Mouse (Mus musculus) frontal cortex, adult 2 months (tissue): ENCODE data around the gene Hopx. TPM values are rescaled to one million over a fixed set of nuclear protein-coding genes. Genes with fewer than 3 reads are reported as not detected.
"Not testable (repeated sequence)": the region's sequence is repeated elsewhere in the genome, so short reads cannot be mapped to it uniquely, and the experiment has no call there.

Experiments
- DNase-seq, 2 experiments: peaks; one replicate each; pipeline ENCODE4 v3.0.0; 2022; ENCODE audit warnings: low spot score in 1 of 2; ENCODE audit errors: extremely low spot score in 1 of 2
- polyA plus RNA-seq: library from polyadenylated mRNA; depleted of rRNA; stranded (reverse); fragments of >200 nt; gene quantifications from 2 replicates; pipeline ENCODE4 v1.2.3, GENCODE M21; 2012

Hopx gene
- polyA plus RNA-seq, 1 experiment, result 105 TPM

- no peak for DNase-seq
Measured at GRCm38 (mm10) chr5:77102522-77103365, 12.2 kb downstream of the Hopx start.

- no peak for DNase-seq
Measured at GRCm38 (mm10) chr5:77100691-77101090, 14.2 kb downstream of the Hopx start.

GRCm38 (mm10) chr5:77099997-77100380 lies 14.9 kb downstream of the Hopx start:
- no peak for DNase-seq

- DNase-seq, result no peak
Measured at GRCm38 (mm10) chr5:77099317-77099996, 15.5 kb downstream of the Hopx start.

- no peak for DNase-seq
Measured at GRCm38 (mm10) chr5:77098874-77099273, 16.0 kb downstream of the Hopx start.

- no peak for DNase-seq
Measured at GRCm38 (mm10) chr5:77097686-77098085, 17.2 kb downstream of the Hopx start.

- DNase-seq, result not testable (repeated sequence)
Measured at GRCm38 (mm10) chr5:77096194-77096593, 18.7 kb downstream of the Hopx start.

GRCm38 (mm10) chr5:77094510-77095491 lies 20.1 kb downstream of the Hopx start:
- peak in 1 of 2 experiments; percentile 51 for DNase-seq

- DNase-seq, result no peak
Measured at GRCm38 (mm10) chr5:77093961-77094360, 21.0 kb downstream of the Hopx start.

- DNase-seq, result no peak
Measured at GRCm38 (mm10) chr5:77092531-77092930, 22.4 kb downstream of the Hopx start.

- DNase-seq, result no peak
Measured at GRCm38 (mm10) chr5:77091923-77092322, 23.0 kb downstream of the Hopx start.

- no peak for DNase-seq
Measured at GRCm38 (mm10) chr5:77090521-77091096, 24.3 kb downstream of the Hopx start.

- DNase-seq, result no peak
Measured at GRCm38 (mm10) chr5:77089901-77090300, 25.0 kb downstream of the Hopx start.

GRCm38 (mm10) chr5:77089294-77089693 lies 25.6 kb downstream of the Hopx start:
- peak in 1 of 2 experiments; percentile 71 for DNase-seq

- DNase-seq, result no peak
Measured at GRCm38 (mm10) chr5:77087122-77087521, 27.8 kb downstream of the Hopx start.

- no peak for DNase-seq
Measured at GRCm38 (mm10) chr5:77086541-77086940, 28.4 kb downstream of the Hopx start.

GRCm38 (mm10) chr5:77085753-77086450 lies 29.0 kb downstream of the Hopx start:
- DNase-seq, result no peak

GRCm38 (mm10) chr5:77084418-77084817 lies 30.5 kb downstream of the Hopx start:
- no peak for DNase-seq

GRCm38 (mm10) chr5:77082735-77083134 lies 32.2 kb downstream of the Hopx start:
- peak in 1 of 2 experiments; percentile 70 for DNase-seq

GRCm38 (mm10) chr5:77080761-77081160 lies 34.2 kb downstream of the Hopx start:
- no peak for DNase-seq
